Mouse (Mus musculus): ENCODE measurements around the gene Arl6ip5.
"Not testable (repeated sequence)": the region's sequence is repeated elsewhere in the genome, so short reads cannot be mapped to it uniquely, and the experiment has no call there.

The Arl6ip5 gene

GRCm38 (mm10) chr6:97223566-97223965 lies 13.1 kb downstream of the Arl6ip5 start:
- DNase-seq (ENCODE audit: low spot score in 2 of 2) = no peak

DNA sequence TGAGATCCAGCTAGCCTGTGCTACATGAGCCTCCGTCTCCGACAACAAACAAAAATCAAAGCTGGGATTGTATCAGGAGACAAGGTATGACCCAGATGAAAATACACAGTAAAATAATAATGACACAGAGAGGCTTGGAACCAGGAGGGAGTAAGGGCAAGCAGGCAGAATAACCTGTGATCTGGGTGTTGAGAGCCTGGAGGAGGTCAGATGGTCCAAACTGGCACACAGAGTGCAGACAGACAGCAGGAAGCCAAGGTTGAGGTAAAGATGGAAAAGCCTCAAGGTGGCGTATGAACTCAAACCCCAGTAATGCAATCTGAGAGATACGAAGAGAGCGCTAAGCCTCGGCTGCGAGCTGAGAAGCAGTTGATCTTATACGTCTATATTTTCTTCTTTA lies 14.0 kb downstream of the Arl6ip5 start:
- DNase-seq (ENCODE audit: low spot score in 2 of 2) = no peak

- no peak for DNase-seq (ENCODE audit: low spot score in 2 of 2)
These were observed 15.6 kb downstream of the Arl6ip5 start for GRCm38 (mm10) chr6:97226083-97226491.

- no peak for DNase-seq (ENCODE audit: low spot score in 2 of 2)
These were observed 16.8 kb downstream of the Arl6ip5 start for GRCm38 (mm10) chr6:97227067-97227847.

DNA sequence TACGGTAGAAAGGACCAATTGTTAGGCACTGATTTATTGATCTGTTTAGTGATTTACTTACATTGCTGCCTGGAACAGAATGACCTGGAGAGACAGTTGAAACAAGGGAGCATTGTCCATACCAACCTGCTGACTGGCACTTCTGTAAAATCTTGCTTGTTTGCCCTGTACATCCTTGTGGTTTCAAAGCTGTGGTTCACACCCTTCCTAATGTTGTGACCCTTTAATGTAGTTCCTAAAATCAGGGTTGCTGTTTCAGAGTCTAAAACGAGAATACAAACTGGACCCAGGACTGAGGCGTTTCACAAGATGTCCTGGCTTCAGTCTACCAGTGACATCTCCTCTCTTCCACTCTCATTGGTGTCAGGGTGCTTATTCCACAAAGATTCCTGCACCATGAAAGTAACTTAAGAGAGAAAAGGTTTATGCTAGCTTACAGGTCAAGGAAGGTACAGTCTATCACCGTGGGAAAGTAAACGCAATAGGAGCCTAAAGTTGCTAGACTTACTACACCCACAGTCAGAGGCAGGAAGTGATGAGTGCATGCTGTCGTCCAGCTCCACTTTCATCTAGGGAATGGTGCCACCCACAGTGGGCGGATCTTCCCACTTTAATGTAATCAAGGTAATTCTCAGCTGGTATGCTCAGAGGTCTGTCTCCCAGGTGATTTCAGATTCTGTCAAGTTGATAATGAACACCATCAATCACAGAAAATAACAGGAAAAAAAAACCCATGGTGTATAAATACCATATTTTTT lies 24.6 kb downstream of the Arl6ip5 start:
- DNase-seq (ENCODE audit: low spot score in 2 of 2) = no peak

- DNase-seq (ENCODE audit: low spot score in 2 of 2) = no peak
These were observed 25.6 kb downstream of the Arl6ip5 start for GRCm38 (mm10) chr6:97236088-97236487.

- DNase-seq (ENCODE audit: low spot score in 2 of 2) = no peak
These were observed 28.9 kb downstream of the Arl6ip5 start for GRCm38 (mm10) chr6:97239360-97239759.

GRCm38 (mm10) chr6:97240092-97240491 lies 29.6 kb downstream of the Arl6ip5 start:
- DNase-seq (ENCODE audit: low spot score in 2 of 2) = no peak

- no peak for DNase-seq (ENCODE audit: low spot score in 2 of 2)
These were observed 32.0 kb downstream of the Arl6ip5 start for GRCm38 (mm10) chr6:97242522-97242921.

- no peak for DNase-seq (ENCODE audit: low spot score in 2 of 2)
These were observed 34.7 kb downstream of the Arl6ip5 start for GRCm38 (mm10) chr6:97245200-97245599.

- peak in 1 of 2 experiments; percentile 65 for DNase-seq (ENCODE audit: low spot score in 2 of 2)
These were observed 40.5 kb downstream of the Arl6ip5 start for GRCm38 (mm10) chr6:97250966-97251365.

DNA sequence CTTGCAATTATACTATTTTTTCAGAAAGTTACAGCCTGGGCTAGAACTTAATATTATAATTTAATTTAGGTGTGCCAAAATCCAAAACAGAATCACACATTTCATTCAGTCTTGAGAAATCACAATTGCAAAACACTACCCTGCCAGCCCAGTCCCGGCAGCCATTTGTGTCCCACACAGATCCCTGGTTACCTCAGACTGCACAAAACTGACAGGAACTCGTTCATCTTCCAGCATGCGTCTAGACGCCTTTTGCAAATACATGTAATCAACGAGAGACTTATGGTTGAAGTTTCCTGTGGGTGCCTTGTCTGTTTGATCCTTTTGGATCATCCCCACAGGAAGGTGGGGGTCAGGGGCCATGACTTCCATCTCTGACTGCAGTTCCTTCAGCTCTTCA lies 41.6 kb downstream of the Arl6ip5 start:
- DNase-seq (ENCODE audit: low spot score in 2 of 2) = no peak

- DNase-seq (ENCODE audit: low spot score in 2 of 2) = no peak
These were observed 42.3 kb downstream of the Arl6ip5 start, which contains the start of gene Lmod3 for GRCm38 (mm10) chr6:97252711-97253221. TSS of gene Lmod3 (minus strand) at chr6:97252759.

GRCm38 (mm10) chr6:97258489-97258888 lies 48.0 kb downstream of the Arl6ip5 start:
- DNase-seq (ENCODE audit: low spot score in 2 of 2) = no peak

DNA sequence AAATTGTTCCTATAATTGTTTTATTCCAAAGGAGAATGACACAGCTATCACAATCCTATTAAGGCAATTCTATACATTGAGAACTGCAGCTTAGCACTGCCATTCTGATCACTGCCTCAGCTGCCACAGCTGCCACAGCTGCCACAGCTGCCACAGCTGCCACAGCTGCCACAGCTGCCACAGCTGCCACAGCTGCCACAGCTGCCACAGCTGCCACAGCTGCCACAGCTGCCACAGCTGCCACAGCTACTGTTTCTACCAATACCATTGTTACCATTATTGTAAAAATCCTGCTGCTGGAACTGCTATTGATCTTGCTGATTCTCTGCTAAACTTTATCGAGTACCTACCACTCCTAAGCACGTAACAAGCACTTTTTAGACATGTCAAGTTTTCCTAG lies 49.4 kb downstream of the Arl6ip5 start:
- DNase-seq (ENCODE audit: low spot score in 2 of 2) = not testable (repeated sequence)

DNA sequence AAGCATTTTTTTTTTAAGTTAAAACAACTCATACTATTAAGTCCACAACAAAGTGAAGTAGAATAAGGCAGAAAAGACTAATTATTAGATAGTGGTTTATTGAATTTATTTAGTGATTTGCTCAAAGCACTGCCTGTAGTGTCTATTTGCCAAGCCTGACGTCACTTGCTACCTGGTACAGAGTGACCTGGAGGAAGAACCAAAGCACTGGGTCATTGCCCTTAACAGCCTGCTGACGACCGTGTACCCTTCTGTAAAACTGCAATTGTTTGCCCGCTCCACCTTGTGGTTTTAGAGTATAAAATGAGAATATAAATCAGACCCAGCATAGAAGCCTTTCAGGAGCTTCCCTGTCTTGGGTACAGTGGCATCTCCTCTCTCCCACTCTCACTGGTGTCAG lies 51.7 kb downstream of the Arl6ip5 start:
- no peak for DNase-seq (ENCODE audit: low spot score in 2 of 2)

DNA sequence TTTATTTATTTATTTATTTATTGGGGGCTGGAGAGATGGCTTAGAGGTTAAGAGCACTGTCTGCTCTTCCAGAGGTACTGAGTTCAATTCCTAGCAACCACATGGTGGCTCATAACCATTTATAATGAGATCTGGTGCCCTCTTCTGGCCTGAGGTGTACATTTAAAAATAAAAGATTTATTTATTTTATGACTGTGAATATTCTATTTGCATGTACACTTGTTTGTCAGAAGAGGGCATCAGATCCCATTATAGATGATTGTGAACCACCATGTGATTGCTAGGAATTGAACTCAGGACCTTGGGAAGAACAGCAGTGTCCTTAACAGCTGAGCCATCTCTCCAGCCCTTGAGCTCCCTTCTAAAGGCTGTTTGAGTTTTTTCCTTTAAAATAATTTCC lies 53.3 kb downstream of the Arl6ip5 start:
- DNase-seq (ENCODE audit: low spot score in 2 of 2) = not testable (repeated sequence)

DNA sequence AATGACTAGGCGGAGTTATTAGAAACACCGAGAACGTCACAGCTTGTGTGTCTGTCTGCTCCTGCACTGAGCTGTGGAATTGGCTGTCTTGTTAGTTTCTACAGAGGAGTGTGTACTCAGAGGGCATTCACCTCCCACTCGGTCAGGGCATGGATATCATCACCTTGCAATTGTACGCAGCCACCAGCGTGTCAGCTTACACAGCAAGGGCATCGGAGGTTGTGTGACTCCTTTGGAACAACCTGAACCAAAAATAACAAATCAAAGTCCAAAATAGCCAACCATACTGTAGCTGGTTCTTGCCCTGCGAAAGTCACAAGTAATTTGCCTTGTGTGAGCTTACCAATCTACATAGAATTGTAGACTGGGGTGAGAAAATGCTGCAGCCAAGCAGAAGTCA lies 54.8 kb downstream of the Arl6ip5 start:
- DNase-seq (ENCODE audit: low spot score in 2 of 2) = no peak

DNA sequence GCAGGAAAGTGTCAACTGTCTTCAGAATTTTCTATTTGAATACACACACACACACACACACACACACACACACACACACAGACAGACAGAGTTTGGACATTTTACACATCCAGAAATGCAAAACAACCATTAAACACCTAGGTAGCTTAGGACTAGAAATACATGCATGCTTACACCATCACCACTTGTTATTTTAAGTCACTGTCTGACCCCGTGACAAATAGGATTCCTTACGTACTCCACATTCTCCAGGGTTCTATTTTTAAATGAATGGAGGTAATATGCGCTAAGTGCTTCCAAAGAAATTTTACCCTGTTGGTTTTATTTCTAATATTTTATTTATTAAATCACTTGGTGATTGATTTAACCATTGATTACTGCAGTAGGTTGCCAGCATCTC lies 55.2 kb downstream of the Arl6ip5 start:
- no peak for DNase-seq (ENCODE audit: low spot score in 2 of 2)

GRCm38 (mm10) chr6:97266661-97267060 lies 56.2 kb downstream of the Arl6ip5 start:
- no peak for DNase-seq (ENCODE audit: low spot score in 2 of 2)

DNA sequence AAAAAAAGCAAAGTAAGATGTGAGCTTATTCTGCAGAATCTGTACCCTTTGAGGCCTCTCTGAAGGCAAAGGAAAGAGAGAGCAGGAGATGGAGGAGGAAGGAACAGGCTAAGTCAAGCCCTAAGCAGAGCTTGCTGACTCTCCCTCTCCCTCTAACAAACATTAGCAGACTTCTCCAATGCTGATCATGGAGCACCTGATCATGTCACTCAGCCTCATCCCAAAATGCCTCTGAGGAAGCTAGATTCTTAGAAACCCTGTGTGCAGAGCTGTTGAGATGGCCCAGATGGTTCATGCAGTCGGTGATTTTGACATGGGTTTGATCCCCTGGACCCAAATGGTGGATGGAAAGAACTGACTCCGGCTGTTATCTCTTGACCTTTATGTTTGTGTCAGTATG lies 56.6 kb downstream of the Arl6ip5 start:
- DNase-seq (ENCODE audit: low spot score in 2 of 2) = no peak

DNA sequence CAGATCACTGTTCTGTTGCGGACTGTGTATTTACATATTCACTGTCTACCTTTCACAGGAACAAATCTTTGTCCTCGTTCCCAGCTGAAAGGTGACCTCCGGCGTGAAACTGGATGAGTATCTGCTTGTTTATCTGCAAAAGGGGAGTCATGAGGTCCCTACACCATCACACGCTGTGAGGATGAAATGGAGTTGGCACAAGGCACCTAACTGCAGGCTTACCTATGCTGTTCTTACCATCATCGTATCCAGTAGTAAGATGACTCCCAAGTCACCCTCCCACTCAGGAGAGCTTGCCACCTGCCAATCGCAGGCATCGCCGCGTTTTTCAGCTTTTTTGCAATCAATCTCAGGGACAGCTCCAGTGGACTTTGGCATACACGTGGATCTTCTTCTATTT lies 59.1 kb downstream of the Arl6ip5 start:
- DNase-seq (ENCODE audit: low spot score in 2 of 2) = no peak

- no peak for DNase-seq (ENCODE audit: low spot score in 2 of 2)
These were observed 61.9 kb downstream of the Arl6ip5 start for GRCm38 (mm10) chr6:97272349-97272748.
